Mouse (Mus musculus): Measurements from ENCODE around the gene Wrap53.

- TF ChIP-seq CTCF (IDR thresholded peaks at IDR 0.05; ENCODE audit: insufficient read depth, low read length), result no peak
- TF ChIP-seq POLR2A (IDR thresholded peaks at IDR 0.05; ENCODE audit: borderline replicate concordance, extremely low read depth, low read depth, low read length), result no peak
Measured at GRCm38 (mm10) chr11:69564391-69564790, 15.7 kb downstream of the Wrap53 start.

Data from lung, adult 2 months (tissue).